Mouse (Mus musculus) thymus, adult 2 months (tissue): ENCODE results near the gene Esrrb.

ENCODE experiments used
- CTCF ChIP-seq: fragments of 200-500 bp; IDR thresholded peaks from 2 replicates; pipeline ENCODE4 v1.5.1; 2012; ENCODE audit warnings: mild to moderate bottlenecking, control low read depth, low read length, moderate library complexity, borderline replicate concordance; ENCODE audit not compliant: control insufficient read depth, poor library complexity, insufficient read depth; ENCODE audit errors: extremely low read depth
- POLR2A ChIP-seq: fragments of 200-500 bp; IDR thresholded peaks from 2 replicates; pipeline ENCODE4 v1.6.1; 2012; ENCODE audit warnings: mild to moderate bottlenecking, low read length, control low read depth, moderate library complexity; ENCODE audit not compliant: control insufficient read depth, poor library complexity, insufficient read depth; ENCODE audit errors: extremely low read depth

DNA sequence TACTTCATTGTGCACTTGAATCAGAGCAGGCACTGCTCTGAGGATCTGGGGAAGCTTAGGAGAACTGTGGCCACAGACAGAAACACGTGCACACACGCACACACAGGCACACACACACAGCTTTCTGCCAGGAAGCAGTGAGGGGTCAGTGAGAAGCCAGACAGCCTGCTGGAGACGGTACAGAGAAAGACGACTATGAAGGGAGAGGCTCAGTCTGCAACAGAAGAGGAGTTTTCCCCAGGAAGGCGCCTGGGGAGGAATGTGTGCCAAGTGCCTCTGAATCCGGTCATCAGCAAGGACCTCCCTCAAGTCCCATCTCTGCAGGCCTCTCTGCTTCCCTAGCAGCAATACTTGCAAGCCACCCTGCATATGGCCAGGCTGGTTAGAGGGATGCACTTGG lies 1.5 kb upstream of the Esrrb start:
- TF ChIP-seq CTCF (no peak), POLR2A (no peak)
